Mouse (Mus musculus): ENCODE measurements around the gene Ophn1.
A peak's percentile ranks its signal among the peaks of the same experiment; 100 is the strongest.

Gene Ophn1

DNA sequence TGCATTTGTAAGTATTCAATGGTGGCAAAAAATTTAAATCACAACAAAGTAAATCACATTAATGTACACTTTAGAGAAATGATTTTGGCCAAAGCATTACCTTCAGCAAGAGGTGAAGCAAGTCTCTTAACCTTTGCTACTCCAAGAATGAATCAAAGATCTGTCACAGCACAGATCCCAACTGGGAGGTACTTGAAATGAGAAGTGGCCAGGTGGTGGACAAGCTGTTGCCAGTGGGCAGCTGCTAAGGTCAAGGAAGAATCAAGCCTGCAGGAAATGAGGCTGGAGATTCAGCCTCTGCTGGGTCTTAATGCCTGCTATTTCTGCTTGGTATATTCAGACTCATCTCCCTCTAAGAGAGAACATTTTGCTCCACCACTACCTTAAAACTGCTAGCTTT lies 87.0 kb downstream of the Ophn1 start:
- no peak for DNase-seq (ENCODE audit: low spot score)

DNA sequence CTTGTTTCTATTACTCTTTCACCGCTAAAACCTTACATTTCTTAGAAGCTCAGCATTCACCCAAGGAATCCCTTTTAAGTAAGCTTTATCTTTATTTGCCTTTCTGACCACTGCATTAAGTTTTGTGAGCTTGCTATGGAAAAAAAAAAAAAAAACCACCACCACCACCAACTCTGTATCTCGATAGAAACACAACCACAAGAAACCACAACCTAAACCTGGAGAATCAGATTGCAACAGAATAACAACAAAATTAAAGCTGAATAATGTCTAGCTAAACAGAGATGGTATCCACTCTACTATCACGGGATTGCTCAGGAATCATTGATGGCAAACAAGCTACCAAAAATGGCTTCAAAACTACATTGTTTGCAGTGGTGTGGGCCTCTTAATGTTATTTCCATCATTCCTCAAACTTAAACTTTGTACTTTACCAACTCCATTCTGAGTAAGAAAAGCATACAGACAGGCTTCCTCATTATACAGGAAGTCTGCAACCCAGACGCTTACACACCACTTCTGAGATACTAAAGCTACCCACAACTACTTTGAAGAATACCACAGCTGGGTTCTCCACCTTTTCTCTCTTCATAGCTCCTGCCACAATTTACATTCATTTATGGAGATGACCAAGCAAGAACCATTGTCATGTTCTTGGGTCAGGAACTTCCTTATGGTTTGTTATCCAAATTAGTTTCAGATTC lies 116.4 kb downstream of the Ophn1 start:
- DNase-seq (ENCODE audit: low spot score): no peak

DNA sequence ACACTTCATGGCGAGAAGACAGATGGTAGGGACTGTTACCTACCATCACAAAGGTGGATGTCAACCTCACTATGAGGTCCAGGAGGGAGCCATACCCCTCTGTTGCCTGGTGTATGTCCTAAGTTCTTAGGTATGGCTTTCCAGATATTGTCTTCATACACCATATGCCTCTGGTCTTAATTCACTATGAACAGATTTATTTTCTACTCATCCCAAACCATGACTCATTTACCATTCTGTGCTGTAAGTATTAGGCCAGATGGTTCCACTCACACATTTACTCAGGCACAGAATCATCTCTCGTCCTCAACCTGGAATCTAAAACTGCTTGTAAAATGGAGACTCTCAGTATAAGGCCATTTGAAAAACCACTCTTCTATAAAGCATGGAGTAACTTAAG lies 135.7 kb downstream of the Ophn1 start:
- DNase-seq (ENCODE audit: low spot score): no peak

DNA sequence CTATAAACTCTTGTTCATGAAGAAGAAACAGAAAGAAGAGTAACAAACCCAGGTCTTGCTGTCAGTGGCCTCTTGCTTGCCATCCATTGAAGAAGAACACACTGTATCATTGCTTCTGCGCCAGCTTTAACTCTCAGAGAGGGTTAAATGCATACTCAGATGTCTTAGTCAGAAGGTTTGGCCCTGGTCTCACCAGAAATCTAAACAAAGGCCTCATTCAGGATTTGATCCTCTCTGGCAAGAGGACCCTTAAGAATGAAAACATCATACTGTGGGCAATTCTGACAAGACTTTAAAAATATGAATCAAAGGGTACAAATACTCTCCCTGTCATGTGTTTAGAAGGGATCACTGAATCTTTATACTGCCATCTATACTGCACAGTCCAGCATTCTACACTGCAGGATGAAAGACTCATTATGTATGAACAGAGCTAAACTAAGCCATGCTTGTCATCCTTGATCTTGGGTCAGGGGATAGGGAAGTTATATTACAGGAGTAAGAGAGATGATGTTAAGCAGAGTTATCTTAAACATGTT lies 139.5 kb downstream of the Ophn1 start:
- no peak for DNase-seq (ENCODE audit: low spot score)

DNA sequence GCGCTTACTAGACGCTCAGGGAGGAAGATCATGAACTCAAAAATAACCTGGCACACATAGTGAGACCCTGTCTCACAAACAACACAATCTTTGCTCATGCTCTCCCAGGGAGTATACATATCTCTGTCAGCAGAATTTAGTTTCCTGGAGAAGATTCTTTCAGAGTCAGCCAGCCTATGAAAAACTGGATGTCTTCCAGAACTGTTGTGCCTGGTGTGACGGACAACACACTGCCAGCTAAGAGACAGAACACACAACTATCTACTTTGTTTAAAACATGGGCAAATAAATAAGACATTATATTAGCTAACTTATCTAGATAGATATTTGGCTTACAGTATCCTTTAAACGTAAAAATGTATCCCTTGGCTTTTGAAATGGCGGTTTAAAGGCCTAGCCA lies 154.1 kb downstream of the Ophn1 start:
- no peak for DNase-seq (ENCODE audit: low spot score)

DNA sequence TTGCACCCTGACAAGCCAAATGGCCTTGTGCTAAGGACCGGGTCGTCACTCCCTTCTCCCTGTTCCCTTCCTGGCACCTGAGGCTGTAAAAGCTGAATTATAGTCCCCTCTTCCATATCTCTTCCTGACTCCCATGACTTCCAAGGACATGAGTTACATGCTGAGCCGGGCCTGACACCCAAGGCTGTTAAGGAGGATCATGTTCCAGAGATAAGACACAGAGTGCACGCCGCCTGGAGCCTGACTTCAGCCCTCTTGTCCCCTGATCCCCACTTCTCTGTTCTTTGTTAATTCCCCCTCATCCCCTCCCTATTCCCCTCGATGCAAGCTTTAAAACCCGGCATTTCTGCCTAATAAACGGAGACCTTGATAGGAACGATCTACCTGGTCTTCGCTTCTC lies 167.8 kb downstream of the Ophn1 start:
- DNase-seq (ENCODE audit: low spot score): no peak

DNA sequence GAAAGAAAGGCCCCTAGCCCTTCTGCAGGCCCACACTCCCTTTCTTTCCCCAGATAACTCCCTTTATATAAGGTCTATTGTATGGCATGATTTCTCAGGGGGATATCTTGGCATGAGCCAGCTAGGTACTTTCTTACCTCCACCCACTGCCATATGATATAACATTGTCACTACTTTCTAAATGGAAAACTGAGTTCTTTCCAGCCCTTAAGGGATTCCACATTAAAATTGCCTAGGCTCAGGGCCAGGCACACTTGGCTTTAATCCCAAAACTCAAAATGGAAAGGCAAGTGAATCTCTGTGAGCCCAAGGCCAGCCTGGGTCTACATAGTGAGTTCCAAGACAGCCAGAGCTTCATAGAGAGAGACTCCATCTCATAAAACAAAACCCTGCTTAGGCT lies 183.1 kb downstream of the Ophn1 start:
- no peak for DNase-seq (ENCODE audit: low spot score)

DNA sequence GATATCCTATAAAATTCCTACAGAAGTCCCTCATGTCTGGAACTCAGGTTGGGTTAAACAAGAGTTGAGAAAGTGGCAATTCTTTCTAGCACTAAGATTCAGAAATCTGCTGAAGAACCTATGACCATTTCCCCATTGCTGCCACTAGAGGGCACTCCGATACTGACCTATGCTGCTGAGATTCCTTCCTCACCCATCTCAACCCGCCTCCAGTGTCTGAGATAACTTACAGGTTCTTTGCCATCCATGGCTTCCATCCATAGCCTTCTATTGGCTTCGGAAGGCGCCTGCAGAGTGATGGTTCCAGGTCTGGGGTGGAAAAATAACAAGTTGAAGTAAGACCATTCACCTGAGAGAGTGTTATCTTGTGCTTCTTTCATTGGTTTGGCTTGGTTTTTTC lies 189.2 kb downstream of the Ophn1 start:
- DNase-seq (ENCODE audit: low spot score): peak; percentile 43

DNA sequence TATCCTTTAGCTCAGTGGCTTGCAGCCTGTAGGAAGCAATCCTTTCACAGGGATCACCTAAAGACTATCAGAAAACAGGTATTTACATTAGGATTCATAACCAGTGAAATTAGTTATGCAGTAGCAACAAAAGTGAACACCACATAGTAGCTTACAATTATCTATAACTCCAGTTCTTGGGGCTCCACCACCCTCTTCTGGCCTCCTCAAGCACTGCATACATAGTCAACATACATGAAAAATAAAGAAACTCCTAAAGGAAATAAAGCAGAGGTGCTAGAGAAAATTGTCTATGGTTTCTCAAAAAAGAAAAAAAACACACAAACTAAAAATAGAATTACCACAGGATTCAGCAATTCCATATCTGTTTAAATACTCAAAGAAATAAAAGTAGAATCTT lies 208.2 kb downstream of the Ophn1 start:
- no peak for DNase-seq (ENCODE audit: low spot score)

DNA sequence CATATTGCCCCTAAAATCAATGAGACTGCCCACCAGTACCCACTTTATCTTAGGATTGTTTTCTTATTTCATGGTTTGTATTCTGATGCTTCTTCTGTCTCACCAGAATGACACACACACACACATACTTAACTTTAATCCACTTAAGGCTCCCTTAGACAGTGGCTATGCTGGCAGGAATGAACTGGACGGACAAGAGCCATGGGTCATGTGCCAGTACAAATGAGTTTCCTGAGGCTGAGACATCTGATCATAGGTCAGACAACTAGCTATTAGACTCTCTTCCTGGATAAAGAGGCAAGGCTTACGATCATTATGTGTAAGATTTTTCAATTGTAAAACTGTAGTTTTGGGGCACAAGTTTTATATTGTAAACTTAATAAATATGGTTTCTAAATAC lies 209.5 kb downstream of the Ophn1 start:
- no peak for DNase-seq (ENCODE audit: low spot score)

DNA sequence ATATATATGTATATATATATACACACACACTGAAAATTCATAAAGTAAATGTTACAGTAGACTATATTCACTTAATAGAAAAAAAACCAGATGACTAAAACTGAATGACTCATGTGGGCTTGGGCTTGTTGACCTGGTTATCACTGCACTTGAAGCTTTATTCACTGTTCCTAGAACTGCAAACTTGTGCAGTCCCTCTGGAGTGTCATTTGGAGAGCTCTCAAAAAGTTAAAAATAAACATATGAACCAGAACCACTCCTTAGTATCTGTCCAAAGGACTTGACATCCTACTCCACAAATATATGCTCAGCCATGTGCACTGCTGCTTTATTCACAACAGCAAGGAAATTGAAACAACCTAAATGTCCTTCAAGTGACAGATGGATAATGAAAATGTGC lies 219.8 kb downstream of the Ophn1 start:
- peak; percentile 18 for DNase-seq (ENCODE audit: low spot score)

DNA sequence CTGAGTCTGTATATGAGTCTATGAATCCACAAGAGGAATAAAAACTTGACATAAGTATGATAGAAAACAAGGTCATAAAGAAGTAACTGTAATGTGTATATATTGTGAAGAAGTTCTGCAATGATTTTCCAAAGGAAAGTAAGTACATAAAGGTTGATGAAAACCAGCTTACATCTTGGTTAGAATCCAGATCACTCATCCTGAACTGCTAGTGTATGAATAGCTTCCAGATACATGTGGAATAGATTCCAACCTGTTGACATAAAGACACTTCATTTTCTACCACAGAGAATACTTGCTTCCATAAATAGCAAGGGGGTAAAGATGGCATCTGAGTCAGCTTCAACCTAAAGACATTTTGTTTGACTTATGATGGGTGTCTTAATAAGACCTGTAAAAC lies 239.4 kb downstream of the Ophn1 start:
- DNase-seq (ENCODE audit: low spot score): no peak

DNA sequence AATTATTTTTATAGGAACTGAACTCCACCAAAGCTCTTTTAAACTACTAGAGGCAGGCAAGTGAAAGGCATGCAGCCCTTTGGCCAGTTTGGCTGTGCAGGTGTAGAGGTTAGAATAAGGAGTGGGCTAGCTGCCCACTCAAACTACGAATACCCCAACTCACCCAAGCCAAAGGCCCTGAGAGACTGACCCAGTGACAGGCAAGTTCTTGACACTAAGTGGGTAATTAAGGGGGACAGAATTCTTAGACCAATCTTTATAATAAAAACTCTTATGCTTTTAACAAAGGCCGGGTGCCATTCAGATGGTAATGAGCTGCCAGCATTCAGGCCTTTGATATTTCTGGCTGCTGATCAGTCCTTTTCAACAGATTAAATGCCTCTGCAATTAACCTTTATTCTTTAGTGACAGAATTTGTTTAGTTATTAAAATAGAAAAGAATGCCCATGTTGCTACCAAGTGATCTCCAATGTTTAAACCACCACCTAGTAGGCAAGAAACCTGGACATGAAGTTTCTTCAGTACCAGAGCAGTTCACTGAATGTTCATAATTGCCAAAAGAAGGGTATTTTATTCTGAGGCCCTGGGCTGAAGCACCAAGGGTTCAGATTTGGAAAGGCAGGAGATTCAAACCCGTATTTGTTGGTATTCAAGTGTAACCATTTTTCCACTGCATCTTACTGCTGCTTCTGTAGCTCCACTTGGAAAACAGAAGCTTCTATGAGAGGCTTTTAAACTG lies 262.0 kb downstream of the Ophn1 start:
- no peak for DNase-seq (ENCODE audit: low spot score)

DNA sequence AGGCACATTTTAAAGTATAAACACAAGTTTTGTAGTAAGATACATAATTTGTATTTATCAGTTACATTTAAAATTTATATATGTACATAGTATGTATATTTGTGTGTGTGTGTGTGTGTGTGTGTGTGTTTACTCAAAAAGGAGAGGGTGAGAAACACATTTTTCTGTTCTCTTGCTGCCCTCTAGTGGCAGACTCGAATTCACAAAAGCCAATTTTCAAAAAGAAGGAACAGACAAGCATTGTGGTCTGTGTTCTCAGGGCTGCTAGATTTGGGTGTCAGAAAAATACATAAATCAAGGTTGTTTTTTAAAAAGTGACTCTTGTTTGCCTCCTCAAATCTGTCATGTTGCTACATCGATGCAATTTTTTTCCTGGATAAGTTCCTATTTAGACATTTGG lies 272.0 kb downstream of the Ophn1 start:
- no peak for DNase-seq (ENCODE audit: low spot score)

DNA sequence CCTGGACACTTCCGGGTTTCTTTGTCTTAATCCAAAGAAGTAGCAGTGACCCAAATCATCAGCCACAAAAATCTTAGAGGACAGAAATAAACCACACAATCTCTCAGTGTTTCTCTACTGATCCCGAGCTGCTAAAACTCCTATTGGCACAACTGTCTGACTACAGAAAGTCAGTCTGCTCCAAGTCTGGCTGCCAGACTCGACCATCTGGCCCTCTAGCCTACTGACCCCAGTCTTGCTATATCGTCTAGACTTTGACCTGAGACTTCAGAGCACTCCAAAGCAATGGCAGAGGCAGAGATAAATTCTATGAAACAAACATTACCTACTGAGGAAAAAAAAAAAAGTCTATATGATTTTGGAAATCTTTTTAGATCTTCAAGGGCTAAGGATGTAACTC lies 273.4 kb downstream of the Ophn1 start:
- DNase-seq (ENCODE audit: low spot score): no peak

DNA sequence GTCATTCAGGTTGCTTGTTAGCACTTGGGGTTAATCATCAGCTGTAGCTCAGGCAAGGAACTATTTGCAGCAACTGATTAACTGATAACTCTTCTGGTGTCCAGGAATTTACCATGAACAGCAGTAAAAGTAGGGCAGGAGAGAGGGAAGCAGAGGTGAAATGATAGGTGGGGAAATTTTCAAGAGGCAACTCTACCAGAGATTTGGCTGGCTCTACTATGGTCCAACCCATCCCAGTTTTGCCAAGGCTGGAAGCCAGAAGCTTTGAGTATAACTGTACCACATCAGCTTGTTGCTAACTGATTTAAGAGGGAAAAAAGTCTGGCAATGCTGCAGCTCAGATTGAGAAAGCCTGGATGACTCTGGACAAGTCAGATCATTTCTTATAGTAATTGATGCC lies 316.6 kb downstream of the Ophn1 start:
- DNase-seq (ENCODE audit: low spot score): no peak

DNA sequence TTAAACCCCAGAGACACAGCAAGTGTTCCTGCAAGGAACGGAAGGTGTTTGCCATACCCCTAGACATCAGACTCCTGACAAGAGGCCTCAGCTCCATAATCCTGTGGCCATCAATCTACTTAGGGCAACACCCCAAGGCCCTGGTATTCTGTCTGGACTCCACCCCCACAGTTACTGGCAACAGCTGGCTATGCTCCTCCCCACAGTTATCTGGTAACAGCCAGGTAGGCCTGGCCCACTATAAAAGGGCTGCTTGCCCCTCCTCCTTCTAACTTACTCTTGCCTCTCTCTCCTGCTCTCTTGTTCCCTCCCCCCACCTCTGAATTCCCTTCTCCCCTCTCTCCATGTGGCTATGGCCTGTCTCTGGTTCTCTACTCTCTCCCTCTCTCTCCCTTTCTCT lies 344.4 kb downstream of the Ophn1 start:
- no peak for DNase-seq (ENCODE audit: low spot score)

DNA sequence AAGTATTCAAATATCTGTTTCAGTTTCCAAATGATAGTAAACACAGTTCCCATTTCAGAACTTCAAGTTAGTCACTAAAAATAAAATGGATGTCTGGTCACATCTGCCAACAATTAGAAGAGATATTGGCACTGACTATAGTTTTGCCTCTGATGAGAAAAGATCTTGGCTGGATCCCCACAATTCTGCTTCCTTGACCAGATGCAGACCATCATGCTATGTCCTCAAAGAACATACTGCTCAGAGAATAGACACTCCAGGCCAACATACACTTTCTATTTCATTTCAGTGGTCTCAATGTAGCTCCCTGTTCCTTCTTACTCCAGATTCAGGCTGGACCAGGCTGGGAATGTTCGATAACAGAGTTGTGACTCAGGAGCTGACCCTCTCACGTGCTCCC lies 375.5 kb downstream of the Ophn1 start:
- DNase-seq (ENCODE audit: low spot score): no peak

DNA sequence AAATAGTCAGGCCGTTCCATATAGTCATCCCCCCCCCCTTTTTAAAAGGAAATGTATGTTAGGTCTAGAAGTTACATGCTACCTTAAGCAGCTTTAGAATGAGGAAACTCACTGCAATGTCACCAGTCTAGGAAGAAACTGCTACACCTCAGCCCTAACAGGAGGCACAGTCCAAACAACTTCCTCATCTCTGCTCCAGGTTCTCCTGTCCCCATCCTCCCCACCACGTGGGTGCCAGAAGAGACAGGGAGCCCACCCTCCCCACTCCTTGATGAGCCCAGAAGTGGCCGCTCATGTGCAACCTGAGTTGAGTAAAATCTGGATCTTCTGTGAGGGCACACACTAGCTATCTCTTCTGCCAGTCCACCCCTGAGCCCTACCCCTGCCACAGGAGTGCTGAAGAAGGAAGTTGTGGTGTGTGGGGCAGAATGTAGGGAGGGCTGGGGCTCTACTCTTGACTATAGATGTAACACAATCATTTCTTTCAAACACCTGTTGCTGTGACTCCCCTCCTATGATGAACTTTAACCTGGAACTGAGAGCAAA lies 376.4 kb downstream of the Ophn1 start:
- no peak for DNase-seq (ENCODE audit: low spot score)
